Mouse (Mus musculus) forebrain, embryonic 10.5 days (tissue): ENCODE data around the gene Wipf2. TPM values are rescaled to one million over a fixed set of nuclear protein-coding genes. Genes with fewer than 3 reads are reported as not detected.

ENCODE experiments used
- DNase-seq: peaks from one replicate; pipeline ENCODE4 v3.0.0-alpha.2; 2017; ENCODE audit warnings: low spot score; ENCODE audit errors: extremely low spot score
- H3K27ac ChIP-seq: fragments of 300-500 bp; sonication (generic); 2 replicates; pipeline ENCODE4 v1.5.1; 2016; ENCODE audit warnings: mild to moderate bottlenecking
- H3K27me3 ChIP-seq: fragments of 300-500 bp; sonication (generic); 2 replicates; pipeline ENCODE4 v1.6.1; 2016; ENCODE audit warnings: mild to moderate bottlenecking; ENCODE audit not compliant: poor library complexity, severe bottlenecking
- H3K36me3 ChIP-seq: fragments of 300-500 bp; sonication (generic); replicated peaks from 2 replicates; pipeline ENCODE4 v1.6.1; 2016; ENCODE audit warnings: mild to moderate bottlenecking, moderate library complexity
- H3K4me1 ChIP-seq: fragments of 300-500 bp; sonication (generic); 2 replicates; pipeline ENCODE4 v1.6.1; 2016
- H3K4me3 ChIP-seq: fragments of 300-500 bp; sonication (generic); 2 replicates; pipeline ENCODE4 v1.5.1; 2016; ENCODE audit warnings: mild to moderate bottlenecking, moderate library complexity
- H3K9me3 ChIP-seq: fragments of 300-500 bp; sonication (generic); 2 replicates; pipeline ENCODE4 v1.6.1; 2016; ENCODE audit warnings: mild to moderate bottlenecking, moderate library complexity
- WGBS: fragments of 180-500 bp; shearing (Covaris S2); methylation state at CpG from one replicate; pipeline ENCODE4 v1.1.7; 2016; 5-methylcytosine and 5-hydroxymethylcytosine counted together
- polyA plus RNA-seq: library from polyadenylated mRNA; unstranded; fragments of >200 nt; fragmentation: Nextera tagmentation; extraction: Ambion mirVana; gene quantifications from 2 replicates; pipeline ENCODE4 v1.2.1, GENCODE M21; 2016

Gene Wipf2
- polyA plus RNA-seq, 1 experiment from 2014 or later, result 4.5 TPM

DNA sequence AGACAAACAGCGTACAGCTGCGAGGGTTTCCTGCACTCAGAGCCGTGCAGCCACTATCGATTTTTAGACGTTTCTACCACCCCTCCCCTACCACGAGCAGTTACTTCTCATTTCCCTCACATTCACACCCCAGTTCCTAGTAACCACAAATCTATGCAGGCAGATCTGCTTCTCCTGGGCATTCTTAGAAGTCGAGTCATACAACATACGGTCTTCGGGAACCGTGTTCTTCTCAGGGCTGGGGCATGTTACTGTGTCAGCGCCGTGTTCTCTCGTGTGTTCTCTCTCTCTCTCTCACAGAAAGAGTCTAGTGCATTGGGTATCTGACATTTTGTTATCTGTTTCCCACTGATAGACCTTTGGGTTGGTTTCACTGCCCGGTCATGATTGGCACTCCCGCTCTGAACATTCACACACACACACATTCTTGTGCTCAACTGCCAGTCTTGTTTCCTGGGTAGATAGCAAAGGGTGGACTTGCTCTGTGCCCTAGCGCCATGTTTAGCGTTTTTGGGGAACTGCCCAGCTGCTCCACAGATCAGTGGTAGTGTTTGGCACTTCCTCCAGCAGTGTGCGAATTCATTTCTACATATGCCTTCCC lies 84.6 kb downstream of the Wipf2 start:
- H3K27ac ChIP-seq, result no peak overlapping the region
- WGBS, result 89% methylated on average over 18 of the region's 18 CpGs

DNA sequence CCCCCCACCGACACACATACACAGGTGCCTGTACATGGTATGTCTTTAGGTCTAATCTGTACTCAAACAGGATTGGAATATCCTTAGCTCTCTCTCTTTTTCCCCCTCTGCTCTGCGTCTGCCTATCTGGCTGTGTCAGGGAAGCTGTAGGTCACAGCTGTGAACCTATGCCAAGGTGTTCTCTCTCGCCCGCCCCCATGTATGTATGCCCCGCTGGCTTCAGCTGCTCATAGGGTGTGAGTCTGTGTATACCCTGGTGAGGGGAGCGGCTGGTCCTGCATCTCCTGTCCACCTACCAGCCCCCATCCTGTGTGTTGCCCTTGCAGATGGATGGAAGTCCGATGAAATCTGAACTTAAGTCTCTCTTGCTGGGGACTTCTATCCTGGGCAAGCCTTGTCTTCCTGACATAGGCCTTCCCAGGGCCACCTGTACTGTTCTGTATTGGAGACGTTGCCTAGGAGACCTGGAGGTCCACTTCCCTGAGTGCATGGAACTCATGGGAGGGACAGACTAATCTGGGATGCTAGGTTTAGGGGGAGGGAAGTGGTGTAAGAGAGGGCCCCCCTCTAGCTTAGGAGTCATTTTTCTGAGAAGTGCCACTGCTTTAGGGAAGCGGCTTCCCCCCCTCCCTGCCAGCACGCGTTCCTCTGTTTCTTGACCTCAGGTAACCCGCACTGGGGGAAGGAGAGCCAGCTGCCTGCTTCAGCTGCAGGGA lies 86.0 kb downstream of the Wipf2 start:
- Histone ChIP-seq H3K4me1 (peaks cover 75% of the 10 kb centered on the region), H3K4me3 (no peak overlapping the region), H3K27me3 (no peaks in the 10 kb centered on the region), H3K9me3 (no peaks in the 10 kb centered on the region), H3K36me3 (peaks cover 30% of the 10 kb centered on the region), H3K27ac (peak overlapping the region; percentile 9; the same call in 1 of the 2 replicates)
- WGBS, result 67% methylated on average over 12 of the region's 12 CpGs
- no peak for DNase-seq

More for the DNA sequence above, 84.6 kb downstream of the Wipf2 start:
- Histone ChIP-seq H3K4me3 (no peak overlapping the region), H3K9me3 (no peaks in the 10 kb centered on the region), H3K4me1 (peaks cover 75% of the 10 kb centered on the region), H3K27me3 (no peaks in the 10 kb centered on the region), H3K36me3 (peaks cover 30% of the 10 kb centered on the region)
- DNase-seq, result no peak

DNA sequence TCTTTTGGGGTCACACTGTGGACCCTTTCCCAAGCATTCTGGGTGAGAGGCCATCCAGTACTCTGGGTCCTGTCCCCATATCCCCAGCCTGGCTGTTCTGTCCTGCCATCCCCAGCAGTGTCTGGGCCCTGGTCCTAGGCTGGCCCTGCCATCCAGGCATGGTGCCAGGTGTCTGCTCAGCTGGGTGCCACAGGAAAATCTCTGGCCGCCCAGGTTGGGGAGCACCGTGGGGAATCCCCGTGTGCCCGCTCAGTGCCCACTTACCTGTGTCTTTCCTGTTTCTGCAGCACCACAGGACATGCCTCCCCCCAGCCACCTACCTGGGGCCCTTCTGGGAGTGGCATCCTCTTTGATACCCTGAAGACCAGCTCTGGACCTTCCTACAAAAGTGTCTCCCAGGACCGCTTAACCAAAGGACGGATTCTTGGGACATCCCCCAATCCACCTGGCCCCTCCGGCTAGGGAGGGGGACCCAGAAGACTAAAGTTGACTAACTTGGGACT lies 86.6 kb downstream of the Wipf2 start:
- WGBS, result 85% methylated on average over 7 of the region's 7 CpGs
- no peak overlapping the region for H3K27ac ChIP-seq
- H3K9me3 ChIP-seq, result no peaks in the 10 kb centered on the region
- H3K27me3 ChIP-seq, result no peaks in the 10 kb centered on the region
- peaks cover 30% of the 10 kb centered on the region for H3K36me3 ChIP-seq
- no peak overlapping the region for H3K4me3 ChIP-seq
- H3K4me1 ChIP-seq, result peaks cover 75% of the 10 kb centered on the region
- no peak for DNase-seq

DNA sequence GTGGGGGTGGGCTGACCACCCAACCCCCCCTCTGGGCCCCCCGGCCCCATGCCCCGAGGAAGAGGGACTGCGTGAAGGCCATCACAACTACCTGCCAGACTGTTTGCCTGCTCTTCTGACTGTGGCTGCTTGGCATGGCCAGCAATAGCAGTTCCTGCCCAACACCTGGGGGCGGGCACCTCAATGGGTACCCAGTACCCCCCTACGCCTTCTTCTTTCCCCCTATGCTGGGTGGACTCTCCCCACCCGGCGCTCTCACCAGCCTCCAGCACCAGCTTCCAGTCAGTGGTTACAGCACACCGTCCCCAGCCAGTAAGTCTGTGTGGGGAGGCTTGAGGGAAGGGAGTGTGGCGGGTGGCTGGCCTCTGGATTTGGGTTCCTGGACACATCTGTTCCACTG lies 87.0 kb downstream of the Wipf2 start:
- 90% methylated on average over 9 of the region's 9 CpGs for WGBS
- peaks cover 30% of the 10 kb centered on the region for H3K36me3 ChIP-seq
- H3K4me1 ChIP-seq, result peaks cover 75% of the 10 kb centered on the region

DNA sequence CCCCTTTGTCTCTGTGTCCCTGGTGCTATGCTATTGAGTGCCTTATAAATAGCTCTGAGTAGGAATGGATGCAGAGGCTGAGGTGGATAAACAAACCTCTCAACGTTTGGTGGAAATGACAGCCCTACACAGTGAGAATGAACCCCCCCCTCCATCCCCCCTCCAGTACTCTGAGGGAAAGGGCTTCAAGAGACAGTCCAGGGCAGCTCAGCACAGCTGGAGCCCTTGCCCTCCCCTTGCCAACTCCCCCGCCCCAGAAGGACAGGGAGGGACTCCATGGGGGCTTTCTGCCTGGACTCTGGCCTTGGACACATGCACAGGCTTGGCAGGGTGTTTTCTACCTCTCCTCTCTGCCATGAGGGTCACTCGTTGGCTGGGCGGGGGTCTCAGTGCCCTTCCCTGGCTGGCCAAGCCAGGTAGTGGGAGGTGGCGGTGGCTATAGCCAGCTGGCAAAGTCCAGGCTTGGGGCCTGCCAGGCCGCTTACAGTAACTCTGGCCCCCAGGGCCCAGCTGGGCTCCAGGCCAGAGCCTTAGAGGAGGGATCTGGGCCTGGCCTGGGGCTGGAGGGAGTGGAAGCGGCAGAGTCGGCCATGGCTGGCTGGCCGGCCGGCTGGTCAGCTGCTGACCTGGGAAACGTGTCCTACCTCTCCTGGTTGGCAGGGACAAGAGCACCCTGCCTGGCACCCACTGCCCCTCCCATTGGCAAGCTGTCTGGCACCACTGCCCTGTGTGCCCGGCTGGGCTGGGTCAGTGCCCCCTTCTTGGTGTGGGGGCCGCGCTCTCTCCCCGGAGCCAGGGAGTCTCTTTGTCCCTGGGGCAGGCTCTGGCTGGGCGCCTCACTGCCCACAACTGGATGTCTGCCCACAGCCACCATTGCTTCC lies 87.8 kb downstream of the Wipf2 start:
- Histone ChIP-seq H3K27me3 (no peaks in the 10 kb centered on the region), H3K27ac (peak overlapping the region; percentile 60), H3K36me3 (peaks cover 30% of the 10 kb centered on the region), H3K4me1 (peaks cover 76% of the 10 kb centered on the region), H3K4me3 (no peak overlapping the region), H3K9me3 (no peaks in the 10 kb centered on the region)
- no peak for DNase-seq
- whole genome bisulfite sequencing, result 73% methylated on average over 16 of the region's 16 CpGs

More for the DNA sequence above, 87.0 kb downstream of the Wipf2 start:
- Histone ChIP-seq H3K27me3 (no peaks in the 10 kb centered on the region), H3K27ac (0 out of 2 replicates have a peak overlapping the region, but pooled peaks have one; percentile 31), H3K9me3 (no peaks in the 10 kb centered on the region), H3K4me3 (no peak overlapping the region)
- no peak for DNase-seq

DNA sequence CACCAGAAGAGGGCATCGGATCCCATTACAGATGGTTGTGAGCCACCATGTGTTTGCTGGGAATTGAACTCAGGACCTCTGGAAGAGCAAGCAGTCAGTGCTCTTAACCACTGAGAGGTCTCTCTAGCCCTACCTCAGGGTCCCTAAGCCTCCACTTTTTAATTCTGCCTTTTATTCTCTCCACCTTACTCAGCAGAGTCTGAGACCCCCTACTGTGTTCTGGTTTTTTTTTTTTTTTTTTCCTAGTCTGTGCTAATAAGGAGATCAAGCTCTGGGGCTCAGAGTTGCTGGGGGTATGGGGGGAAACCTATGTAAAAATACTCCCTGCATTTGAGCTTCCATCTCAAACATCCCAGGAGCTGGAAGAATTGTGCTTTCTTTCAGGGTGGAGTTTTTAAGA lies 88.7 kb downstream of the Wipf2 start:
- peaks cover 77% of the 10 kb centered on the region for H3K4me1 ChIP-seq
- 96% methylated on average over 1 of the region's 1 CpGs for WGBS
- H3K36me3 ChIP-seq, result peaks cover 38% of the 10 kb centered on the region
- H3K9me3 ChIP-seq, result no peaks in the 10 kb centered on the region
- DNase-seq, result no peak
- H3K27me3 ChIP-seq, result no peaks in the 10 kb centered on the region
- H3K27ac ChIP-seq, result no peak overlapping the region
- H3K4me3 ChIP-seq, result no peak overlapping the region

DNA sequence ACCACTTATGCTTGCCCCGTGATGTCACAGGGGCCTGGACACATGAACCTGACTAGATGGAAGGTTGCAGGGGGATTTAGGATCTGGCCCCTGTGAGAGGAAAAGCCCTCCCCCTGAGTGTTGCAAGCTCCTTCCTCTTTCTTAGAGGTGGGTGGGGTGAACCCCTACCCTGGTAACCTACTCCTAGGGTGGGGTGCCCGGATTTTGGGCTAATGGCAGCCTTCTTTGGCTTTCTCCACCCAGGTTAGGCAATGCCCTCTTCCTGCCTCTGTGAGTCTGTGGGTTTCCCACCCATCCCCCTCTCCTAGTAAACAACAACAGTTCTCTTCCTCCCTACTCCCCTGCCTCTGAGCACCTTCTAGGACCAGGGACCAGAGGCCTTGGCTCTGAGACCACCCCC lies 89.3 kb downstream of the Wipf2 start:
- H3K36me3 ChIP-seq, result peaks cover 41% of the 10 kb centered on the region
- H3K27me3 ChIP-seq, result no peaks in the 10 kb centered on the region
- WGBS, result 61% methylated on average over 2 of the region's 2 CpGs
- H3K27ac ChIP-seq, result peak overlapping the region; percentile 84; the same call in 1 of the 2 replicates
- H3K4me1 ChIP-seq, result peaks cover 75% of the 10 kb centered on the region
- DNase-seq, result no peak
- H3K9me3 ChIP-seq, result no peaks in the 10 kb centered on the region
- H3K4me3 ChIP-seq, result no peak overlapping the region

DNA sequence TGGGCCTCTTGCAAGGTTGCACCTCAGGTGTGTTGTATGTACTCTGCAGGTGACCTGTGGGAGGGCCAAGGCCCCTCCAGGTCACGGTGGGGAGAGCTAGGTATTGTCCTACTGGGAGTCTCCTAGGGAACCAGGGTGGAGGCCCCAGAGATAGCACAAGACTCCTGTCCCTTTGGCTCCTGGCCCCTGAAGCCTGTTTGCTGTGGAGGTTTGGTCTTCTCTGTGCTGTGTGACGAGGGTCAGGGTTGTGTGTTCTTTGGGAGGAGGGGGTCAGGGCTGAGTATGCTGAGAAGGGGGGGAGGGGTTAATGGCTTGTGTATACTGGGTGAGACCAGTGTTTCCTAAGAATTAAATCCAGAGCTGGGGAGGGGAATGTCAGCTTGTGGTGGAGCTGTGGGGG lies 89.9 kb downstream of the Wipf2 start:
- Histone ChIP-seq H3K27me3 (no peaks in the 10 kb centered on the region), H3K9me3 (no peaks in the 10 kb centered on the region), H3K36me3 (peaks cover 44% of the 10 kb centered on the region), H3K27ac (peak overlapping the region; percentile 84), H3K4me3 (peak overlapping the region; percentile 38; the same call in 1 of the 2 replicates), H3K4me1 (peaks cover 75% of the 10 kb centered on the region)
- DNase-seq, result no peak
- 17% methylated on average over 2 of the region's 2 CpGs for WGBS

DNA sequence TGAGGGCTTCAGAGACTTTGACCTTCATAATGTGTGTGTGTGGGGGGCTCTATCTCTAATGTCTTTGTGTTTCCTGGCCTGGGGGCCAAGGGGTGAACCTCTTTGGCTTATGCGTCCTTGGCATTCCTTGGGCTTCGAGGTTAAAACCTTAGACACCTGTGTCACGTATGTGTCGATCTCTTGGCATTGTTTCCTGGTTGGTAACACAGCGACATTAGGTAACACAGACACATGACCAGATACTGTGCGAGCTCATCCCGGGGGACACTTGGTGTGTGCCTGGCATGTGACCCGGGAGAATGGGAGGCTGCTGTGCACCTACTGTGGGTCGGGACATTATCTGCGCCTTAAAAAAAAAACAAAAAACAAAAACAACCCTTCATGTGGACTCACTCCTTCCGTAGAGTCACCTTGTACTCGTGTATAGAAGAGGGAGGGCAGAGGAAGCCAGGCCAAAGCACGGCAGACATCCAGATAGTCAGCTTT lies 90.4 kb downstream of the Wipf2 start:
- WGBS, result 37% methylated on average over 13 of the region's 13 CpGs
- Histone ChIP-seq H3K4me1 (peaks cover 74% of the 10 kb centered on the region), H3K4me3 (peak overlapping the region; percentile 38), H3K27ac (peak overlapping the region; percentile 84), H3K36me3 (peaks cover 44% of the 10 kb centered on the region), H3K9me3 (no peaks in the 10 kb centered on the region), H3K27me3 (no peaks in the 10 kb centered on the region)
- no peak for DNase-seq

DNA sequence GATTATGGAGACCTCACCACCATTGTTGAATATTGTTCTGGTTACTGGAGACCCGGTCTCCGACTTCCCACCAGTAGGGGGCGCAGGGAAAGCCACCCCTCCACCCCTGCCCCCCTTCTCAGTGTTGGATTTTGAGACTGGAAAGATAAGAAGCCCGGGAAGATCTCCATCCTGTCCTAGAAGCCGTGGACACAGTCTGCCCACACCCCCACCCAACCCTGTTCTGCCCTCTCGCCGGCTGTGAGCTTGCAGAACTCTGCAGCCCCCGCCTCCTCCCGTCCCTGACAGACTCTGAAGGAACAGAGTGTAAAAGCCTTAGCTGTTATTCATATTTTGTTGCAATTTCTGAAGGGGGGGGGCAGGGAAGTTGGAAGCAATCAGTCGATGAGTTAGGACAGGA lies 90.9 kb downstream of the Wipf2 start:
- 5% methylated on average over 10 of the region's 10 CpGs for WGBS
- H3K27me3 ChIP-seq, result no peaks in the 10 kb centered on the region
- peaks cover 75% of the 10 kb centered on the region for H3K4me1 ChIP-seq
- H3K4me3 ChIP-seq, result peak overlapping the region; percentile 38
- peaks cover 44% of the 10 kb centered on the region for H3K36me3 ChIP-seq
- H3K27ac ChIP-seq, result peak overlapping the region; percentile 84
- DNase-seq, result peak; percentile 80
- H3K9me3 ChIP-seq, result no peaks in the 10 kb centered on the region
